ENCODE assay signal across 8 mouse cellular contexts in genomic region chr4:155012788-155013187, GRCm38 (mm10). TPM values are rescaled to one million over a fixed set of nuclear protein-coding genes. Genes with fewer than 3 reads are reported as not detected.
A peak's percentile ranks its signal among the peaks of the same experiment; 100 is the strongest.
DNase-seq lines count a peak whose midpoint lies in the region.

No protein-coding gene starts in this region.

- DNase-seq in ES-CJ7 (ENCODE audit: low read depth, low spot score), result peak; percentile 75
- DNase-seq in adrenal gland, adult 2 months, result peak; percentile 49
- DNase-seq in embryo, embryonic 10.5 days (ENCODE audit: low spot score), result peak; percentile 90
- DNase-seq in gastrocnemius, postnatal 4 days (ENCODE audit: low spot score in 2 of 2), result peak; percentile 40 to 65
- peak; percentile 76 for DNase-seq in kidney, postnatal 10 days
- DNase-seq in lung, postnatal 14 days, result peak; percentile 74
- peak; percentile 98 for DNase-seq in retina, postnatal 7 days (ENCODE audit: low read depth, low spot score)
- DNase-seq in yolk sac, embryonic 10.5 days (ENCODE audit: low spot score), result peak; percentile 38

RNA-seq across cellular contexts. Expression of gene Plch2, which starts 43.8 kb away (rescaled TPM):
- total RNA-seq in adrenal gland, adult 2 months (2021), result under 1 TPM; 0.40 to 0.83 TPM
- 4.4 and 4.8 TPM in 2 replicates for polyA plus RNA-seq in adrenal gland, adult 2 months (2012; rRNA removed)
- total RNA-seq in gastrocnemius, postnatal 4 days (2021), result under 1 TPM; 0.15 to 0.29 TPM

RNA-seq across cellular contexts. Expression of gene Pank4, which starts 48.9 kb away (rescaled TPM):
- 10 to 100 TPM; 24.5 to 28.0 TPM for total RNA-seq in adrenal gland, adult 2 months (2021)
- 34.8 and 35.3 TPM in 2 replicates for polyA plus RNA-seq in adrenal gland, adult 2 months (2012; rRNA removed)
- total RNA-seq in gastrocnemius, postnatal 4 days (2021), result 10 to 100 TPM; 27.4 to 29.9 TPM

RNA-seq across cellular contexts. Expression of gene Hes5, which starts 52.1 kb away (rescaled TPM):
- total RNA-seq in adrenal gland, adult 2 months (2021), result not detected
- 0.27 TPM in 1 of 2 replicates, not detected in the other for polyA plus RNA-seq in adrenal gland, adult 2 months (2012; rRNA removed)
- under 1 TPM; 0.49 to 0.67 TPM for total RNA-seq in gastrocnemius, postnatal 4 days (2021)

RNA-seq across cellular contexts. Expression of gene Pex10, which starts 54.0 kb away (rescaled TPM):
- 10 to 100 TPM; 17.9 to 23.9 TPM for total RNA-seq in adrenal gland, adult 2 months (2021)
- polyA plus RNA-seq in adrenal gland, adult 2 months (2012; rRNA removed), result 37.4 and 46.2 TPM in 2 replicates
- 10 to 100 TPM; 12.2 to 14.0 TPM for total RNA-seq in gastrocnemius, postnatal 4 days (2021)

Comparison
In these comparisons a context has a peak if more than half of its experiments do, and no peak if none do; other contexts are left out.
1. Peak in every context shown above with its lines: DNase-seq.
2. DNase-seq: peak in every context shown above with its lines; median percentile 98 in retina, postnatal 7 days; 90 in embryo, embryonic 10.5 days; 76 in kidney, postnatal 10 days; 75 in ES-CJ7; 74 in lung, postnatal 14 days; 52 in gastrocnemius, postnatal 4 days; 49 in adrenal gland, adult 2 months; 38 in yolk sac, embryonic 10.5 days.